Mouse (Mus musculus): ENCODE measurements around the gene Blmh. TPM values are rescaled to one million over a fixed set of nuclear protein-coding genes. Genes with fewer than 3 reads are reported as not detected.
"Not testable (repeated sequence)": the region's sequence is repeated elsewhere in the genome, so short reads cannot be mapped to it uniquely, and the experiment has no call there.

The Blmh gene
- polyA plus RNA-seq, 1 experiment, result 20.2 TPM

DNA sequence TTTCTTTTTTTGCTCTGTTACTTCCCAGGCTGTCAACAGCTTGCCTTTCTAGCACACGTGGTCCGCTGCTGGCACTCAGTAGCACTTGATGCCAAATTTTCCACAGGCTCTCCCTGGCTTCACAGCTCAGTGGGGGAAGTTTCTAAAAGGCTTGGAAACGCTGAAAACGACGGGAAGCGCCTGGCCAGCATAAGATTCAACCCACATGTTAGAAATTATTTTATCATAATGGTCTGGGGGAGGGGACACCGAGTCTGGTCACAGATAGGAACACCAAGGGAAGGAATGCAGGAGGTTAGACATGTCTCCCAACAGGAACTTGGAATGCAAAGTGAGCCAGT is 12.6 kb upstream of the Blmh start:
- 60% methylated on average over 7 of the region's 7 CpGs for WGBS
- no peak for DNase-seq (ENCODE audit: low read depth, low spot score)

- DNase-seq (ENCODE audit: low read depth, low spot score), result no peak
- 42% methylated on average over 7 of the region's 7 CpGs for WGBS
Measured at GRCm38 (mm10) chr11:76914366-76914765, 10.2 kb upstream of the Blmh start.

DNA sequence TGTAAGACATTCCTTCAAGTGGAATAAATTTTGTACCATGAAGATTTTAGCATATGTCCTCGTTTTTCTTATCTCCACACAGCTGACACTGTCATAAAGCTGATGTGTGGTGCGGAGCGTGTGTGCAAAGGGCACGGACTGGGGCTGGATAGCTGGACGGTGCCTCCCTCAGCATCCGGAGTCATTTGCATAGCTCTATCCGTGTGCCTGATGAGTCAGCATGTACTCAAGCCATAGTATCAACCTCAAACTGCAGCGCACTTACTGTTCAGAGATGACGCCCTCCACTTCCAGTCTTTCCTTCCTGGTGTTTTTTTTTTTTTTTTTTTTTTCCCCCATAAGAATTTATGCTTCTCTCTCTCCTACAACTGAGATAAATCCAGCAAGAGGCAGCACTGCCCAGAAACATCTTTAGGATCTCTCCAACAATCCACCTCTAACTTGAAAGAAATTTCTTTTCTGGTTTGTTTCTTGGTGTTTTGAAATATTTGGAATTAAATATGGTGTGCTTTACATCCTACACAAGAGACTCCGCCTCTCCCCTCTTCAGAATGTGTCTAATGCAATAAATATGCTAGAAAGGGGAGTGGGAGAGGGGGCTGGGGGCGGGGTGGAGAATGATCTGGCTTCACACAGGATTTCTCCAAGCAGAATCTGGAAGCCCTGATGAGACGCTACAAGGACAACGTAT is 7.9 kb upstream of the Blmh start:
- DNase-seq (ENCODE audit: low read depth, low spot score), result no peak
- 18% methylated on average over 13 of the region's 13 CpGs for WGBS

DNA sequence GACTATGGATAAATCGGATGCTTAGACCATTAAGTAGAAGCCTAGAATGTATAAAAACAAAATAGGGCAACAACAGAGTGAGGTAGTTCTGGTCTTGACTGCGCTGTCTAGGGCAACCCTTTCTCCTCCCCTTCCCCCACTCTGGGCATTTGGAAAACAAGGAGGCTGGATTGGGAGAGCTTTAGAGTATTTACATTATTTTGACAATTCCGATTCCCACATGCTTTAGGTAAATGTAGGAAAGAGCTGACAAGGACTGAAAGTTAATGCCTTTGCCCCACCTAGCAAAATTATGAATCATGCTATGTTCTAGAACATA is 7.4 kb upstream of the Blmh start:
- WGBS, result 47% methylated on average over 3 of the region's 3 CpGs
- DNase-seq (ENCODE audit: low read depth, low spot score), result no peak

- no peak for DNase-seq (ENCODE audit: low read depth, low spot score)
- 46% methylated on average over 1 of the region's 1 CpGs for whole genome bisulfite sequencing
Measured at GRCm38 (mm10) chr11:76920607-76921006, 4.0 kb upstream of the Blmh start.

DNA sequence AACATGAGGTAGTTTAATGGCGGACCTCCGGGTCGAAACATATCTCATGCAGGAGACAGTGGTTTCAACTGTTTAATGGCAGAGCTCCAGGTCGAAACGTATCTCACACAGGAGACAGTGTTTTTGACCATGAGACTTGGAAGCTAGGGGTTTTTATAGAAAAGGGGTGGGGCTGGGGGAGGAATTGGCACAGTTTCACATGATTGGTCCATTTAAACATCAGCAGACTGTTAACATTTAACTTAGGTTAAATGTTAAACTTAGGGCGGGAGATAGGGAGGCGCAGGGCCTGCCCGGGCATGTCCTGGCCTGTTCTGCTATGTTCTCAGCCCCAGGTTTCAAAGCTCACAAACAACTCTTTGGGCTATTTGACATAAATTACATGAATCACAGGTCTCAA is 4.0 kb downstream of the Blmh start:
- not testable (repeated sequence) for DNase-seq (ENCODE audit: low read depth, low spot score)
- 65% methylated on average over 8 of the region's 8 CpGs for WGBS

- 59% methylated on average over 3 of the region's 3 CpGs for WGBS
- no peak for DNase-seq (ENCODE audit: low read depth, low spot score)
Measured at GRCm38 (mm10) chr11:76933209-76933608, 8.6 kb downstream of the Blmh start.

- no peak for DNase-seq (ENCODE audit: low read depth, low spot score)
- 55% methylated on average over 5 of the region's 5 CpGs for WGBS
Measured at GRCm38 (mm10) chr11:76936578-76936977, 12.0 kb downstream of the Blmh start.

DNA sequence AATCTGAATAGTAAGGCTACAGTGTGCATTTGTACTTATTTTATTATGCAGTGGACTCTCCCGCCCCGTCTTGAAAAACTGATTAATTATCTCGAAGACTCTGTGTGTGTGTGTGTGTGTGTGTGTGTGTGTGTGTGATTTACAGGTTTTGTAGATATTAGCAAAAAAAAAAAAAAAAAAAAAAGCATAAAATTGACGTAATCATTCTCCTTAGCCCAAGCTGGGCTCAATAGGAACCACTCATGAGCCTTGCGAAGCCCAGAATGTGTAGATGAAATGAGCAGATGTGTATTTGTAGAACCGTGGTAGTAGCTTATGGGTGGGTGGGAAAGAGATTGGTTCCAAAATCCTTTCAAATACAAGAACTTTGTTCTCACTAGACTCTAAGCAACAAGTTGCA is 20.2 kb downstream of the Blmh start:
- no peak for DNase-seq (ENCODE audit: low read depth, low spot score)
- WGBS, result 71% methylated on average over 6 of the region's 6 CpGs

- DNase-seq (ENCODE audit: low read depth, low spot score), result peak; percentile 62
- 2% methylated on average over 58 of the region's 58 CpGs for WGBS
Measured at GRCm38 (mm10) chr11:76945386-76946202, 21.0 kb downstream of the Blmh start.

DNA sequence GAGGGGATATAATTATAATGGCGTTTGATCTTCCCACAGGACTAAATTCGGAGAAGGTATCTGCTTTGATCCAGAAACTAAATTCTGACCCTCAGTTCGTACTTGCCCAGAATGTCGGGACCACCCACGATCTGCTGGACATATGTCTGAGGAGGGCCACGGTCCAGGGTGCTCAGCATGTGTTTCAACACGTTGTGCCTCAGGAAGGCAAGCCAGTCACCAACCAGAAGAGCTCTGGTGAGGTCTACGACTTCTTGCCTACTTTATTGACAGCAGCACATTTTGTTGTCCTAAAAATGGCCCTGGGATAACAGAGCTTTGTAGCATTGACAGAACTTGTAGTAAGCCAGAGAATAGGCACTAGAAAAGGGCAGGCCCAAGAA is 21.6 kb downstream of the Blmh start:
- DNase-seq (ENCODE audit: low read depth, low spot score), result no peak
- 1% methylated on average over 8 of the region's 8 CpGs for WGBS

DNA sequence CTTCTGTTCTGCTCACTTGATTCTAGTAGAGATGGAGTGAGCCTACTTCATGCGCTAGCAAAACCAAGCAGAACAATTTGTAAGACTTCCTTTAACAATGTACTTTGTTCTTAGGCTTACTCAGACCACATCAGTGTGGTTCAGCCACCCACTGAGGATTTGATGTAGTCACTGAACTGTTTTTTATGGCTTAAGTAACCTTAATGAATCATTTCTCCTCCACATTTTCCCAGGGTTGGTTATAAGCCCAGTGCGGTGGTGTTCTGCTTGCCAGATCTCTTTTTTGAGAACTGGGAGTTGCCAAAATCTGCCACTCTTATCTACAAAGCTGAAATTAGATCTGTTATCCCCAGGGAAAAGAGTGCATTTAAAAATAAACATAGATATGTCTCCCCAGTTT is 28.9 kb downstream of the Blmh start:
- no peak for DNase-seq (ENCODE audit: low read depth, low spot score)
- WGBS, result 64% methylated on average over 2 of the region's 2 CpGs

- WGBS, result 90% methylated on average over 3 of the region's 3 CpGs
- DNase-seq (ENCODE audit: low read depth, low spot score), result no peak
Measured at GRCm38 (mm10) chr11:76965703-76966102, 41.1 kb downstream of the Blmh start.

GRCm38 (mm10) chr11:76970328-76970727 is 45.7 kb downstream of the Blmh start:
- DNase-seq (ENCODE audit: low read depth, low spot score), result no peak
- WGBS, result 88% methylated on average over 2 of the region's 2 CpGs

- DNase-seq (ENCODE audit: low read depth, low spot score), result no peak
- WGBS, result 78% methylated on average over 7 of the region's 7 CpGs
Measured at GRCm38 (mm10) chr11:76974680-76975319, 50.2 kb downstream of the Blmh start.

- 65% methylated on average over 5 of the region's 5 CpGs for WGBS
Measured at GRCm38 (mm10) chr11:76981570-76982141, 57.0 kb downstream of the Blmh start.

GRCm38 (mm10) chr11:76982415-76982814 is 57.8 kb downstream of the Blmh start:
- 39% methylated on average over 4 of the region's 4 CpGs for WGBS
- no peak for DNase-seq (ENCODE audit: low read depth, low spot score)

More at GRCm38 (mm10) chr11:76981570-76982141, 57.0 kb downstream of the Blmh start:
- no peak for DNase-seq (ENCODE audit: low read depth, low spot score)

DNA sequence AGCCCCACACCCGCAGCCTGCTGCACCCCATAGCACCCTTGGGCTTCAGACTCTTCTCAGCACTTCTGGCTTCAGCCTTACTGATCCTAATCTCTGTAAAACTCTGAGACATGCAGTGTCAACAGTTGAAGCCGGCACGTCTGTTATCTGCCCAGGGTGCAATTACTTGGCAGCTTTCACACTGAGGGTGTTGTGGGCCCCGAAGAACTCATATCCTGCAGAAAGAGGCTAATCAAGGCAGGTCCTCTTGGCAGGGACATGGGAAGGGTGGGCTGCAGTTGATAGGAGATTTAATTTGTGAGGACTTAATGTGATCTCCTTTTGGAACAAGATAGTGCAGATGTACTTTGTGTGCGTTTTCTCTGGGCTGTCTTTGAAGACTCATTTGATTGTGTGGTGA is 59.0 kb downstream of the Blmh start:
- WGBS, result 40% methylated on average over 5 of the region's 5 CpGs
- no peak for DNase-seq (ENCODE audit: low read depth, low spot score)

DNA sequence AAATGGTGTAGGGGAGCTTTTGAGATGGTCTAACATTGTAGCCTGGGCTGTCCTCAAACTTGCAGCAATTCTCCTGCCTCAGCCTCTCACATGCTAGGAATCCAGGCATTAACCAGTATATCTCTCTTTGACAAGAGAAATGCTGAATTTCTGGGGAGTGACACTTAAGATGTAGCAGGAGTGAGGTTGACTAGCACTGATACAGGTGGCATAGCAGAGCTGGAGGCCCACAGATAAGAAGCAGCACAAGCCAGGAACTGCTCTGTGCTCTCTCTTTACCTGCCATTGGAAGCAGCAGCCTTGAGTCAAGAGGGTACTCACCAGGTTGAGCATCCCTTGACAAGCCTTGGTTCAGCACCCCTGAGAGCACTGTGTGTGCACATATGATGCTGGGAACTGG is 59.6 kb downstream of the Blmh start:
- no peak for DNase-seq (ENCODE audit: low read depth, low spot score)

GRCm38 (mm10) chr11:76990839-76991238 is 66.2 kb downstream of the Blmh start:
- no peak for DNase-seq (ENCODE audit: low read depth, low spot score)
- WGBS, result 82% methylated on average over 5 of the region's 5 CpGs

GRCm38 (mm10) chr11:76992886-76993285 is 68.3 kb downstream of the Blmh start:
- 42% methylated on average over 4 of the region's 4 CpGs for WGBS
- no peak for DNase-seq (ENCODE audit: low read depth, low spot score)
